Mouse (Mus musculus) liver, postnatal 0 days (tissue): ENCODE results near the gene Spata5. TPM values are rescaled to one million over a fixed set of nuclear protein-coding genes. Genes with fewer than 3 reads are reported as not detected.

Experiments used
- ATAC-seq: fragments of 200-750 bp; cut with Nextera tagmentation; 2 replicates; pipeline ENCODE4 v1.8.0; 2017; ENCODE audit warnings: mild to moderate bottlenecking, moderate library complexity
- DNase-seq: peaks from one replicate; pipeline ENCODE4 v3.0.0-alpha.2; 2016
- H3K27ac ChIP-seq: fragments of 300-500 bp; sonication (generic); 2 replicates; pipeline ENCODE4 v1.5.1; 2014; ENCODE audit warnings: antibody characterized with exemption, moderate library complexity, mild to moderate bottlenecking, low read depth
- H3K27me3 ChIP-seq: fragments of 300-500 bp; sonication (generic); 2 replicates; pipeline ENCODE4 v1.6.1; 2014; ENCODE audit warnings: low read length, control low read depth, mixed read lengths; ENCODE audit not compliant: insufficient read depth
- H3K36me3 ChIP-seq: fragments of 300-500 bp; sonication (generic); replicated peaks from 2 replicates; pipeline ENCODE4 v1.6.1; 2014; ENCODE audit warnings: mild to moderate bottlenecking, control low read depth, low read length, moderate library complexity, mixed read lengths; ENCODE audit not compliant: insufficient read depth
- H3K4me1 ChIP-seq: fragments of 300-500 bp; sonication (generic); 2 replicates; pipeline ENCODE4 v1.6.1; 2014; ENCODE audit warnings: antibody characterized with exemption, mild to moderate bottlenecking, control low read depth; ENCODE audit not compliant: insufficient read depth
- H3K4me2 ChIP-seq: fragments of 300-500 bp; sonication (generic); 2 replicates; pipeline ENCODE4 v1.6.1; 2014; ENCODE audit warnings: low read depth, mild to moderate bottlenecking, low read length, moderate library complexity, mixed read lengths
- H3K4me3 ChIP-seq: fragments of 300-500 bp; sonication (generic); 2 replicates; pipeline ENCODE4 v1.5.1; 2014; ENCODE audit warnings: low read depth, low read length
- H3K9ac ChIP-seq: fragments of 300-500 bp; sonication (generic); replicated peaks from 2 replicates; pipeline ENCODE4 v1.6.1; 2014; ENCODE audit warnings: mild to moderate bottlenecking, moderate library complexity
- H3K9me3 ChIP-seq: fragments of 300-500 bp; sonication (generic); 2 replicates; pipeline ENCODE4 v1.6.1; 2016; ENCODE audit warnings: mild to moderate bottlenecking, control low read depth, low read length, mixed read lengths
- CTCF ChIP-seq: sonication (generic); IDR thresholded peaks from 2 replicates; pipeline ENCODE4 v1.5.1; 2016; ENCODE audit warnings: antibody characterized with exemption, low read depth
- EP300 ChIP-seq: IDR thresholded peaks from 2 replicates; pipeline ENCODE4 v1.6.1; 2016; ENCODE audit warnings: antibody characterized with exemption, low read depth, mild to moderate bottlenecking
- WGBS: fragments of 180-500 bp; shearing (Covaris S2); extraction: QIAGEN DNeasy Blood & Tissue Kit; methylation state at CpG from one replicate; pipeline ENCODE4 v1.1.7; 2014; ENCODE audit not compliant: insufficient replicate concordance; 5-methylcytosine and 5-hydroxymethylcytosine counted together
- polyA plus RNA-seq: library from polyadenylated mRNA; unstranded; fragments of >200 nt; fragmentation: Nextera tagmentation; extraction: Ambion mirVana; gene quantifications from 2 replicates; pipeline ENCODE4 v1.2.1, GENCODE M21; 2015

Spata5 gene
- polyA plus RNA-seq, 1 experiment from 2014 or later: 13.8 TPM

- no peaks in the 10 kb centered on the region for H3K9me3 ChIP-seq
- DNase-seq: no peak
- no peak for ATAC-seq
- TF ChIP-seq EP300 (peak; percentile 55), CTCF (no peak)
- no peaks in the 10 kb centered on the region for H3K36me3 ChIP-seq
- H3K4me1 ChIP-seq: peaks cover 6% of the 10 kb centered on the region; the same call in 1 of the 2 replicates
- no peaks in the 10 kb centered on the region for H3K27me3 ChIP-seq
- no peak overlapping the region for H3K4me3 ChIP-seq
- no peak overlapping the region for H3K4me2 ChIP-seq
- no peak overlapping the region for H3K27ac ChIP-seq
- H3K9ac ChIP-seq: no peak overlapping the region
- WGBS: 67% methylated on average over 4 of the region's 4 CpGs
Observed at GRCm38 (mm10) chr3:37546351-37546750, 126.7 kb downstream of the Spata5 start.

GRCm38 (mm10) chr3:37550190-37550589 is 130.5 kb downstream of the Spata5 start:
- peak; percentile 27 for DNase-seq
- Histone ChIP-seq H3K9ac (no peak overlapping the region), H3K27me3 (no peaks in the 10 kb centered on the region), H3K27ac (peak overlapping the region; percentile 73), H3K36me3 (no peaks in the 10 kb centered on the region), H3K9me3 (no peaks in the 10 kb centered on the region), H3K4me3 (no peak overlapping the region), H3K4me2 (0 out of 2 replicates have a peak overlapping the region, but pooled peaks have one; percentile 9), H3K4me1 (peaks cover 14% of the 10 kb centered on the region)
- WGBS: 62% methylated on average over 3 of the region's 3 CpGs
- ATAC-seq: peak; percentile 65
- TF ChIP-seq CTCF: no peak
- TF ChIP-seq EP300: peak; percentile 49; the same call in 1 of the 2 replicates

DNA sequence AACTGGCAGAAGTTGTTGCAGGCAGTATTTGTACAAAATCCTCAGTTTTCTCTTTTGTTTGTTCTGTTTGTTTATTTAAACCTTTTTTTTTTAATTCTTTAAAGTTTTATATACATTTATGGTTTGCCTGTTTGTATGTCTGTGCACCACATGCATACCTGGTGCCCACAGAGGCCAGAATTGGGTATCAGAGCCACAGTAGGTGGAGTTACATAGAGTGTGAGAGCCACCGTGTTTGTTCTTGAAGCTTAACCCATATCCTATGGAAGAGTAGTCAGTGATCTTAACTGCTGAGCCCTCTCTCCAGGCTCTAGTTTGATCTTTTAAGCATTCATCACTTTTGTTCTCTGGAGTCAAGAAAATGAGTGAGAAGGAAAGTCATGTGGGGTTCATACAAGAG is 130.9 kb downstream of the Spata5 start:
- H3K4me1 ChIP-seq: peaks cover 14% of the 10 kb centered on the region
- H3K4me3 ChIP-seq: no peak overlapping the region
- no peaks in the 10 kb centered on the region for H3K36me3 ChIP-seq
- ATAC-seq (no peak), DNase-seq (no peak)
- H3K9me3 ChIP-seq: no peaks in the 10 kb centered on the region
- H3K27ac ChIP-seq: peak overlapping the region; percentile 73
- WGBS: 39% methylated on average over 1 of the region's 1 CpGs
- H3K27me3 ChIP-seq: no peaks in the 10 kb centered on the region
- no peak overlapping the region for H3K4me2 ChIP-seq
- TF ChIP-seq EP300 (no peak), CTCF (no peak)
- no peak overlapping the region for H3K9ac ChIP-seq

- no peak overlapping the region for H3K4me2 ChIP-seq
- 84% methylated on average over 1 of the region's 1 CpGs for WGBS
- 0 out of 2 replicates have a peak overlapping the region, but pooled peaks have one; percentile 19 for H3K27ac ChIP-seq
Observed at GRCm38 (mm10) chr3:37551486-37551885, 131.8 kb downstream of the Spata5 start.

GRCm38 (mm10) chr3:37552244-37552643 is 132.5 kb downstream of the Spata5 start:
- Histone ChIP-seq H3K9ac (peak overlapping the region; percentile 32; the same call in 1 of the 2 replicates), H3K27me3 (no peaks in the 10 kb centered on the region), H3K4me1 (peaks cover 27% of the 10 kb centered on the region), H3K9me3 (no peaks in the 10 kb centered on the region), H3K27ac (peak overlapping the region; percentile 58), H3K4me3 (no peak overlapping the region), H3K36me3 (no peaks in the 10 kb centered on the region), H3K4me2 (no peak overlapping the region)
- DNase-seq (no peak), ATAC-seq (no peak)
- TF ChIP-seq CTCF: no peak
- TF ChIP-seq EP300: no peak
- WGBS: 77% methylated on average over 3 of the region's 3 CpGs

More at GRCm38 (mm10) chr3:37551486-37551885, 131.8 kb downstream of the Spata5 start:
- Histone ChIP-seq H3K4me3 (no peak overlapping the region), H3K4me1 (peaks cover 21% of the 10 kb centered on the region), H3K27me3 (no peaks in the 10 kb centered on the region), H3K9me3 (no peaks in the 10 kb centered on the region), H3K9ac (no peak overlapping the region), H3K36me3 (no peaks in the 10 kb centered on the region)
- ATAC-seq (no peak), DNase-seq (no peak)
- TF ChIP-seq EP300 (no peak), CTCF (no peak)

DNA sequence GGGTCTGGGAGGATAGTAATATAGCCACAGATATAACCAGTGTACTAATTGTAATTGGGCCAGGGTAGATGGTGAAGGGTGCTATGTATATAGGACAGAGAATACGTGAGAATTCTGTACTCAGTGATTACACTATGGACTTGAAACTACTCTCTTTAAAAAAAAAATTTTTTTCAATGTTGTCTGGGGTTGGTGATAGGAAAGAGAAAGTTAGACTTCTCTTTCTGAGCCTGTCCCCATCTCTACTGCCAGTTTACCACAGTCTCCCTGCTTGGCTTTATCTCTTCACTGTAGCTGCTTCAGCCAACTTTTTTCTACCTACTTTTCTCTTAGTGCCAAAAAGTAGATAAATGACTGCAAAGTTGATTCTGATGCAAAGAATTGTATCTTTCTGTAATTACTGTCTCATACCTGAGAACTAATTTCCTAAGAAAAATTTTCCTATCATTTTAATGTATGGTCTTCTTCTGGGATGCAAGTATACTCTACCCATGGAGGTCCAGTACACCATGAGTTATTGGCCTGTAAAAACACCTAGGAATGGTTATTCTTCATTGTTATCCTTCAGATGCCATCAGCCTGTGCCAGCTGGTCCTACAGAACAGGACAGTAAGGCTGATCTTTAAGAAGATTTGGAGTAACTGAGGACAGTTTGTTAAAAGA is 133.8 kb downstream of the Spata5 start:
- no peak overlapping the region for H3K4me3 ChIP-seq
- no peaks in the 10 kb centered on the region for H3K27me3 ChIP-seq
- no peaks in the 10 kb centered on the region for H3K9me3 ChIP-seq
- peaks cover 37% of the 10 kb centered on the region for H3K4me1 ChIP-seq
- no peak for DNase-seq
- H3K27ac ChIP-seq: peak overlapping the region; percentile 81
- TF ChIP-seq CTCF (no peak), EP300 (peak; percentile 98)
- 54% methylated on average over 1 of the region's 1 CpGs for WGBS
- peak; percentile 82 for ATAC-seq
- no peak overlapping the region for H3K9ac ChIP-seq
- H3K4me2 ChIP-seq: peak overlapping the region; percentile 7; the same call in 1 of the 2 replicates
- no peaks in the 10 kb centered on the region for H3K36me3 ChIP-seq
